In genomic region chr17:29347645-29348256, GRCm38 (mm10) we compare ENCODE assay signal across 8 mouse cellular contexts. TPM values are rescaled to one million over a fixed set of nuclear protein-coding genes. Genes with fewer than 3 reads are reported as not detected.
A peak's percentile ranks its signal among the peaks of the same experiment; 100 is the strongest.
DNase-seq lines count a peak whose midpoint lies in the region; ATAC-seq and TF ChIP-seq lines count a peak whose summit lies in the region.

Gene Mtch1, minus strand, starts transcription at chr17:29347934.

- peak; percentile 97 for DNase-seq in ES-E14 (ENCODE audit: low read depth, low spot score)
- DNase-seq in cerebellum, adult 11-12 months: peak; percentile 97
- DNase-seq in heart, postnatal 36 days: peak; percentile 100
- DNase-seq in layer of hippocampus, adult 2 months (ENCODE audit: low spot score in 2 of 2): peak; percentile 97 to 99
- DNase-seq in lung, embryonic 14.5 days: peak; percentile 99
- DNase-seq in thymus, adult 2 months: peak; percentile 100

- peak within 1 kb of the TSS; percentile 68 for H3K4me2 ChIP-seq in forebrain, embryonic 16.5 days (ENCODE audit: low read length)
- peak within 1 kb of the TSS; percentile 62 for H3K4me2 ChIP-seq in lung, embryonic 14.5 days

- no peaks in the 10 kb centered on the region for H3K27me3 ChIP-seq in forebrain, embryonic 16.5 days (replicated peaks; ENCODE audit: control insufficient read depth, insufficient read depth, low read length)
- H3K27me3 ChIP-seq in lung, embryonic 14.5 days (ENCODE audit: insufficient read depth, low read length): no peaks in the 10 kb centered on the region
- no peaks in the 10 kb centered on the region for H3K27me3 ChIP-seq in thymus, adult 2 months (ENCODE audit: control insufficient read depth, insufficient read depth, low read length)

- H3K9me3 ChIP-seq in ES-E14 (ENCODE audit: control insufficient read depth, insufficient read depth, low read depth, low read length): no peaks in the 10 kb centered on the region
- no peaks in the 10 kb centered on the region for H3K9me3 ChIP-seq in forebrain, embryonic 16.5 days (ENCODE audit: control insufficient read depth, low read length)
- no peaks in the 10 kb centered on the region for H3K9me3 ChIP-seq in lung, embryonic 14.5 days (ENCODE audit: low read depth, low read length)

- peaks cover 4 to 15% of the 10 kb centered on the region in 2 experiments; a peak in 3 of 4 replicates for H3K4me1 ChIP-seq in ES-E14 (ENCODE audit: control insufficient read depth in 2 of 2, insufficient read depth in 2 of 2, low read length in 2 of 2, poor library complexity in 1 of 2)
- peaks cover 21% of the 10 kb centered on the region for H3K4me1 ChIP-seq in forebrain, embryonic 16.5 days (replicated peaks; ENCODE audit: control insufficient read depth, insufficient read depth, low read length)
- H3K4me1 ChIP-seq in lung, embryonic 14.5 days (ENCODE audit: insufficient read depth): peaks cover 12% of the 10 kb centered on the region; the same call in 1 of the 2 replicates
- H3K4me1 ChIP-seq in olfactory bulb, adult 2 months (ENCODE audit: control insufficient read depth, insufficient read depth, low read length): peaks cover 13% of the 10 kb centered on the region
- peaks cover 24% of the 10 kb centered on the region for H3K4me1 ChIP-seq in thymus, adult 2 months (replicated peaks; ENCODE audit: control insufficient read depth, insufficient read depth, low read length)

- in situ Hi-C loops in ES-E14 (cut with MboI; ENCODE audit: low sequenced_read_pairs in 2 of 2, unreplicated experiment in 2 of 2): no loop called here

- 0 out of 2 replicates have a peak, but pooled peaks have one; percentile 4 for TF ChIP-seq CTCF in layer of hippocampus, adult 2 months (conservative IDR thresholded peaks at IDR 0.05)
- TF ChIP-seq CTCF in lung, embryonic 14.5 days (IDR thresholded peaks at IDR 0.05; ENCODE audit: low read depth): no peak
- TF ChIP-seq CTCF in olfactory bulb, adult 2 months (IDR thresholded peaks at IDR 0.05; ENCODE audit: insufficient read depth, low read depth, low read length): no peak
- TF ChIP-seq CTCF in thymus, adult 2 months (IDR thresholded peaks at IDR 0.05; ENCODE audit: borderline replicate concordance, control insufficient read depth, extremely low read depth, insufficient read depth, low read length, poor library complexity): 0 out of 2 replicates have a peak, but pooled peaks have one; percentile 11

- peak within 1 kb of the TSS; percentile 90 to 96 for H3K4me3 ChIP-seq in ES-E14 (ENCODE audit: insufficient read depth in 1 of 2, low read depth in 1 of 2, low read length in 2 of 2, poor library complexity in 1 of 2, severe bottlenecking in 1 of 2)
- peak within 1 kb of the TSS; percentile 80 for H3K4me3 ChIP-seq in forebrain, embryonic 16.5 days (replicated peaks; ENCODE audit: low read length)
- H3K4me3 ChIP-seq in layer of hippocampus, adult 2 months: peak within 1 kb of the TSS; percentile 81
- peak within 1 kb of the TSS; percentile 95 for H3K4me3 ChIP-seq in lung, embryonic 14.5 days (ENCODE audit: low read depth, low read length)
- peak within 1 kb of the TSS; percentile 94 for H3K4me3 ChIP-seq in olfactory bulb, adult 2 months (ENCODE audit: insufficient read depth, low read depth, low read length)
- peak within 1 kb of the TSS; percentile 78 for H3K4me3 ChIP-seq in thymus, adult 2 months (ENCODE audit: control insufficient read depth, insufficient read depth, low read length)

- peak; percentile 85 for ATAC-seq in forebrain, embryonic 16.5 days
- peak; percentile 95 for ATAC-seq in lung, embryonic 14.5 days (ENCODE audit: insufficient read depth)

- WGBS in forebrain, embryonic 16.5 days: 2% methylated on average over 36 of the region's 53 CpGs
- under 1% methylated on average over 46 of the region's 53 CpGs for WGBS in lung, embryonic 14.5 days
- under 1% methylated on average over 52 of the region's 53 CpGs for WGBS in olfactory bulb, adult 2 months
- 1% methylated on average over 53 of the region's 53 CpGs for WGBS in thymus, adult 2 months

- peak within 1 kb of the TSS; percentile 51; the same call in 1 of the 2 replicates for H3K27ac ChIP-seq in ES-E14 (ENCODE audit: insufficient read depth, low read depth, low read length, poor library complexity, severe bottlenecking)
- peak within 1 kb of the TSS; percentile 95 for H3K27ac ChIP-seq in forebrain, embryonic 16.5 days (ENCODE audit: low read length)
- H3K27ac ChIP-seq in layer of hippocampus, adult 2 months: peak within 1 kb of the TSS; percentile 97
- peak within 1 kb of the TSS; percentile 76 for H3K27ac ChIP-seq in lung, embryonic 14.5 days (ENCODE audit: low read depth)
- peak within 1 kb of the TSS; percentile 81 for H3K27ac ChIP-seq in olfactory bulb, adult 2 months (ENCODE audit: insufficient read depth, low read depth, low read length)
- peak within 1 kb of the TSS; percentile 13; the same call in 1 of the 2 replicates for H3K27ac ChIP-seq in thymus, adult 2 months (ENCODE audit: control insufficient read depth, insufficient read depth, low read length)

- TF ChIP-seq POLR2A in olfactory bulb, adult 2 months (IDR thresholded peaks at IDR 0.05; ENCODE audit: insufficient read depth, low read depth, low read length): peak; percentile 51
- peak; percentile 97 for TF ChIP-seq POLR2A in thymus, adult 2 months (IDR thresholded peaks at IDR 0.05; ENCODE audit: control insufficient read depth, extremely low read depth, insufficient read depth, low read length, poor library complexity)

- H3K36me3 ChIP-seq in ES-E14 (ENCODE audit: control insufficient read depth, insufficient read depth, low read length, poor library complexity, severe bottlenecking): peaks cover 6% of the 10 kb centered on the region; the same call in 1 of the 2 replicates
- no peaks in the 10 kb centered on the region for H3K36me3 ChIP-seq in forebrain, embryonic 16.5 days (ENCODE audit: control insufficient read depth, insufficient read depth)
- H3K36me3 ChIP-seq in lung, embryonic 14.5 days (ENCODE audit: insufficient read depth): peaks cover 18% of the 10 kb centered on the region; the same call in 1 of the 2 replicates
- no peaks in the 10 kb centered on the region for H3K36me3 ChIP-seq in thymus, adult 2 months (ENCODE audit: control insufficient read depth, insufficient read depth, low read length)

- intact Hi-C loops in heart, postnatal 36 days (cut with DNase I): loop anchor here (2.0 kb wide), 2 partner anchors 43 to 79 kb away; partner anchors contain the start of gene BC004004

- H3K9ac ChIP-seq in ES-E14 (ENCODE audit: insufficient read depth, low read depth, low read length, poor library complexity, severe bottlenecking): peak within 1 kb of the TSS; percentile 88
- peak within 1 kb of the TSS; percentile 78 for H3K9ac ChIP-seq in forebrain, embryonic 16.5 days (replicated peaks; ENCODE audit: low read depth, low read length)
- H3K9ac ChIP-seq in lung, embryonic 14.5 days: peak within 1 kb of the TSS; percentile 92

TF ChIP-seq in ES-E14, 5 proteins besides CTCF, POLR2A, EP300 and RAD21:
- TF ChIP-seq HCFC1 (IDR thresholded peaks at IDR 0.05; ENCODE audit: borderline replicate concordance, insufficient read depth, low read length): 0 out of 2 replicates have a peak, but pooled peaks have one; percentile 30
- no peak for TF ChIP-seq ZNF384 (IDR thresholded peaks at IDR 0.05; ENCODE audit: low read depth, low read length)
- TF ChIP-seq ZC3H11A (IDR thresholded peaks at IDR 0.05; ENCODE audit: borderline replicate concordance, low read depth, low read length): no peak

RNA-seq across cellular contexts. Expression of gene Mtch1, which starts in this region (rescaled TPM):
- 187 and 217 TPM in 2 replicates for total RNA-seq in ES-E14 (2012; rRNA removed)
- polyA plus RNA-seq in forebrain, embryonic 16.5 days (2015; fragmentation: Nextera tagmentation; extraction: Ambion mirVana): 417 and 434 TPM in 2 replicates
- 100 to 1,000 TPM; 201 to 211 TPM for total RNA-seq in heart, postnatal 36 days (2021)
- total RNA-seq in layer of hippocampus, adult 2 months (2021): 100 to 1,000 TPM; 587 to 618 TPM
- 381 and 395 TPM in 2 replicates for polyA plus RNA-seq in lung, embryonic 14.5 days (2014; fragmentation: Nextera tagmentation; extraction: Ambion mirVana)
- polyA plus RNA-seq in olfactory bulb, adult 2 months (2012; ENCODE audit: insufficient read depth, insufficient read length, low replicate concordance, missing spikeins): not detected in 2 replicates
- polyA plus RNA-seq in thymus, adult 2 months (2012; rRNA removed): 332 and 354 TPM in 2 replicates

Comparison
In these comparisons a context has a peak if more than half of its experiments do, and no peak if none do; other contexts are left out.
1. Peak in every context shown above with its lines: DNase-seq, ATAC-seq, H3K4me3 ChIP-seq and H3K27ac ChIP-seq.
2. H3K27ac ChIP-seq: peak in every context shown above with its lines; median percentile 97 in layer of hippocampus, adult 2 months; 95 in forebrain, embryonic 16.5 days; 81 in olfactory bulb, adult 2 months; 76 in lung, embryonic 14.5 days; 51 in ES-E14; 13 in thymus, adult 2 months.
3. CTCF ChIP-seq: peak in layer of hippocampus, adult 2 months (single experiment) and thymus, adult 2 months (single experiment); none in lung, embryonic 14.5 days (single experiment) and olfactory bulb, adult 2 months (single experiment).